Mouse (Mus musculus) ES-Bruce4 (cell line): ENCODE data around the gene Lrrc41. TPM values are rescaled to one million over a fixed set of nuclear protein-coding genes. Genes with fewer than 3 reads are reported as not detected.

Experiments
- H3K27ac ChIP-seq: 2 replicates; pipeline ENCODE4 v1.5.1; 2012; ENCODE audit warnings: low read length, inconsistent platforms; ENCODE audit not compliant: insufficient read depth
- H3K27me3 ChIP-seq: 2 replicates; pipeline ENCODE4 v1.6.1; 2012; ENCODE audit warnings: mild to moderate bottlenecking, low read length, inconsistent platforms; ENCODE audit not compliant: control insufficient read depth, poor library complexity, insufficient read depth, severe bottlenecking
- H3K36me3 ChIP-seq: 2 replicates; pipeline ENCODE4 v1.6.1; 2012; ENCODE audit warnings: inconsistent platforms, mild to moderate bottlenecking, low read length, moderate library complexity; ENCODE audit not compliant: control insufficient read depth, poor library complexity, insufficient read depth, severe bottlenecking
- H3K4me1 ChIP-seq: one replicate; pipeline ENCODE4 v1.8.1; 2011; ENCODE audit warnings: low read length; ENCODE audit not compliant: control insufficient read depth, insufficient read depth
- H3K4me3 ChIP-seq: 2 replicates; pipeline ENCODE4 v1.5.1; 2011; ENCODE audit warnings: low read depth, mild to moderate bottlenecking, low read length
- H3K9ac ChIP-seq: 2 replicates; pipeline ENCODE4 v1.6.1; 2012; ENCODE audit warnings: low read depth, mild to moderate bottlenecking, inconsistent platforms; ENCODE audit not compliant: poor library complexity, severe bottlenecking
- H3K9me3 ChIP-seq: replicated peaks from 2 replicates; pipeline ENCODE4 v1.6.1; 2012; ENCODE audit warnings: mild to moderate bottlenecking, low read length, inconsistent platforms; ENCODE audit not compliant: control insufficient read depth, poor library complexity, insufficient read depth, severe bottlenecking
- CTCF ChIP-seq: IDR thresholded peaks from one replicate; pipeline ENCODE4 v1.8.1; 2011; ENCODE audit warnings: low read depth, low read length
- EP300 ChIP-seq: IDR thresholded peaks from 2 replicates; pipeline ENCODE4 v1.6.1; 2011; ENCODE audit warnings: low read depth, low read length; ENCODE audit not compliant: insufficient read depth
- POLR2A ChIP-seq: IDR thresholded peaks from one replicate; pipeline ENCODE4 v1.8.1; 2011; ENCODE audit warnings: low read length; ENCODE audit not compliant: insufficient read depth
- polyA plus RNA-seq: library from polyadenylated mRNA; stranded (reverse); fragments of >200 nt; gene quantifications from 2 replicates; pipeline ENCODE4 v1.2.4, GENCODE M21; 2011; ENCODE audit warnings: low read depth; ENCODE audit not compliant: missing spikeins, insufficient read depth, insufficient read length

The Lrrc41 gene
- polyA plus RNA-seq, 1 experiment, result 42.7 TPM

- TF ChIP-seq EP300 (no peak), POLR2A (no peak), CTCF (no peak)
- Histone ChIP-seq H3K4me1 (peaks cover 2% of the 10 kb centered on the region), H3K27me3 (no peaks in the 10 kb centered on the region), H3K36me3 (no peaks in the 10 kb centered on the region), H3K4me3 (no peak overlapping the region), H3K9me3 (no peaks in the 10 kb centered on the region), H3K27ac (no peak overlapping the region), H3K9ac (no peak overlapping the region)
These were observed 65.9 kb downstream of the Lrrc41 start for GRCm38 (mm10) chr4:116140801-116141574.

GRCm38 (mm10) chr4:116141736-116142135 lies 66.7 kb downstream of the Lrrc41 start:
- no peaks in the 10 kb centered on the region for H3K27me3 ChIP-seq
- H3K4me3 ChIP-seq, result no peak overlapping the region
- H3K27ac ChIP-seq, result no peak overlapping the region
- TF ChIP-seq POLR2A, result no peak
- no peak for TF ChIP-seq EP300
- no peak for TF ChIP-seq CTCF
- H3K9me3 ChIP-seq, result no peaks in the 10 kb centered on the region
- H3K9ac ChIP-seq, result no peak overlapping the region
- H3K36me3 ChIP-seq, result no peaks in the 10 kb centered on the region
- peaks cover 2% of the 10 kb centered on the region for H3K4me1 ChIP-seq

GRCm38 (mm10) chr4:116142269-116142668 lies 67.2 kb downstream of the Lrrc41 start:
- Histone ChIP-seq H3K27me3 (no peaks in the 10 kb centered on the region), H3K4me1 (peaks cover 2% of the 10 kb centered on the region), H3K4me3 (no peak overlapping the region), H3K9me3 (no peaks in the 10 kb centered on the region), H3K27ac (no peak overlapping the region), H3K9ac (no peak overlapping the region), H3K36me3 (no peaks in the 10 kb centered on the region)
- no peak for TF ChIP-seq EP300
- TF ChIP-seq CTCF, result no peak
- no peak for TF ChIP-seq POLR2A

DNA sequence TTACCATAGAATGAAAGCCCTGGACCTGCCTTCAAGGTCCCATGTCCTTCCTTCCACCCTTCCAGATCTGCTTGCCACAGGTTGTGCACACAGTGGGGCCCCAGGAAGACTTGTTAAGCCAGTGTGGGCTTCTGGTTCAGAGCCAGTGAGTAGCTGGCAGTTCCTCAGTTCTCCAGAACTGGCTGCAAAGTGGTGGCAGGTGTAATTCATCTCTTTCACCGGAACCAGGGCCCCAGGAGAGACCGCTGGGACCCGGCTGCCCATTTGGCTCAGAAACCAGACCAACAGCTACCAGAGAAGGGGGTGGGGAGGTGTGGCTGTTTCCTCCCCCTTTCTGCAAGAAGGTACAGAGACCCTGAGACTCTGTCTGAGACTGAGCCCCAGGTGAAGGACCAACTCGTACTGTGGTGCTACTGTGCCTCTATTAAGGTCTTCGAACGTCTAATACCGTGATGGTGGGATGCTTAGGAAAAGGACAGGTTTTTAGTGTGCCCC lies 68.3 kb downstream of the Lrrc41 start:
- 0 out of 2 replicates have a peak overlapping the region, but pooled peaks have one; percentile 3 for H3K4me3 ChIP-seq
- TF ChIP-seq CTCF (no peak), POLR2A (no peak), EP300 (no peak)
- no peaks in the 10 kb centered on the region for H3K9me3 ChIP-seq
- H3K9ac ChIP-seq, result no peak overlapping the region
- no peaks in the 10 kb centered on the region for H3K27me3 ChIP-seq
- H3K27ac ChIP-seq, result no peak overlapping the region
- H3K36me3 ChIP-seq, result no peaks in the 10 kb centered on the region
- peaks cover 2% of the 10 kb centered on the region for H3K4me1 ChIP-seq

DNA sequence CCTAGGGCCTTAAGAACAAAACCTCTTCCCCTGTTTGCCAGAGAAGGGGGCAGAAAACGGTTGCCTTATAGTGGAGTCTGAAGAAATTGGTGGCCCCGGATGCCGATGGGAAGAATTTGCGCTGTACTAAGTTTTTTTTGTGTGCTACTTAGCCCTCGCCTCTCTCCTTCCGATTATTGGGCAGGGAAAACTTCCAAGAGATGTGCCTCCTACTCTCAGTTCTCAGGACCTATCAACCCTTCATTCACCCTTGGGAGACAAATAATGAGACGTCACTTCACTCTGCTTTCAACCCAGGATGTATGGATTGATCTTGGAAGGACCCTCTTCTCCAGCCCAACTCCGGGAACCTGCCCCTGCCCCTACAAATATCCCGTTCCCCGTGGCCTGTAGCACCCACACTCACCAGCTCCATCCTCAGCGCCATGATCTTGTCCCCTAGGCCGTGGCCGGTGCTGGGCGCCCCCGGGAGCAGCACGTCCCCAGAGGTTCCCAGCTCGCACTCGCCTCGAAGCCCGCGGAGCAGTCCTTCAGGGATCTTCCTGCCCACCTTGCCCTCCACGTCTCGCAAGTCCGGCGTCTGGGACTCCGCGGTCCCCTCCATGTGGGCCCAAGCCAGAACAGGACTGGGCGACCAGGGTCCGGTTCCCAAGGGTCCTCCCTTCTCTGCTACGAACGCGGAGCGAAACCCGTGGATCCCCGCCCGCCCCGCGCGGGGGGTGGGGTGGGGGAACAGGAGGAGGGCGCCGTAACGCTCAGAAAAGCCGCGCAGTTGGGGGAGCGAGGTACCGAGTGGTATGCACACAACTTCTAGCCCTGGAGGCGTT lies 69.0 kb downstream of the Lrrc41 start:
- Histone ChIP-seq H3K27me3 (no peaks in the 10 kb centered on the region), H3K36me3 (no peaks in the 10 kb centered on the region), H3K9me3 (no peaks in the 10 kb centered on the region), H3K4me3 (peak overlapping the region; percentile 61), H3K27ac (no peak overlapping the region), H3K9ac (peak overlapping the region; percentile 64), H3K4me1 (peaks cover 2% of the 10 kb centered on the region)
- TF ChIP-seq CTCF, result no peak
- TF ChIP-seq POLR2A, result no peak
- TF ChIP-seq EP300, result no peak

Other genes with a start within 250 kb of the Lrrc41 start
- gene Mob3c, start 247.2 kb upstream of the Lrrc41 start, polyA plus RNA-seq, result 3.1 and 4.3 TPM in 2 replicates
- 18.9 and 22.8 TPM in 2 replicates for gene Mknk1, start 236.1 kb upstream of the Lrrc41 start, polyA plus RNA-seq
- gene Kncn, start 190.9 kb upstream of the Lrrc41 start, polyA plus RNA-seq, result not detected in 2 replicates
- not detected in 2 replicates for gene 6430628N08Rik, start 184.6 kb upstream of the Lrrc41 start, polyA plus RNA-seq
- 0.70 and 0.88 TPM in 2 replicates for gene Dmbx1, start 135.3 kb upstream of the Lrrc41 start, polyA plus RNA-seq
- gene Faah, start 57.3 kb upstream of the Lrrc41 start, polyA plus RNA-seq, result 1.9 and 2.7 TPM in 2 replicates
- gene Nsun4, start 21.4 kb upstream of the Lrrc41 start, polyA plus RNA-seq, result 11.7 and 14.4 TPM in 2 replicates
- 406 and 433 TPM in 2 replicates for gene Uqcrh, start 198 bp upstream of the Lrrc41 start, polyA plus RNA-seq
- 41.1 and 51.9 TPM in 2 replicates for gene Rad54l, start 48.4 kb downstream of the Lrrc41 start, polyA plus RNA-seq
- gene Pomgnt1, start 48.6 kb downstream of the Lrrc41 start, polyA plus RNA-seq, result 33.6 and 39.1 TPM in 2 replicates
- 1.2 and 1.5 TPM in 2 replicates for gene Lurap1, start 76.1 kb downstream of the Lrrc41 start, polyA plus RNA-seq
- gene Tspan1, start 92.3 kb downstream of the Lrrc41 start, polyA plus RNA-seq, result 1.1 TPM in 1 of 2 replicates, not detected in the other
- gene 1700042G07Rik, start 98.1 kb downstream of the Lrrc41 start, polyA plus RNA-seq, result not detected in 2 replicates
- gene Gm49337, start 98.1 kb downstream of the Lrrc41 start, polyA plus RNA-seq, result 0.90 TPM in 1 of 2 replicates, not detected in the other
- gene Pik3r3, start 146.3 kb downstream of the Lrrc41 start, polyA plus RNA-seq, result 4.4 and 4.5 TPM in 2 replicates